Mouse (Mus musculus) heart, adult 2 months (tissue): ENCODE results near the gene Slc22a20. TPM values are rescaled to one million over a fixed set of nuclear protein-coding genes. Genes with fewer than 3 reads are reported as not detected.

Source experiments
- DNase-seq, 2 experiments: peaks; one replicate each; pipeline ENCODE4 v3.0.0; 2021
- H3K27ac ChIP-seq: fragments of 200-600 bp; 2 replicates; pipeline ENCODE4 v1.8.1; 2022
- H3K27me3 ChIP-seq: fragments of 200-500 bp; 2 replicates; pipeline ENCODE4 v1.6.1; 2012; ENCODE audit warnings: mild to moderate bottlenecking, low read length, inconsistent platforms, mixed read lengths; ENCODE audit not compliant: control insufficient read depth, insufficient read depth
- H3K36me3 ChIP-seq: fragments of 200-500 bp; 2 replicates; pipeline ENCODE4 v1.6.1; 2012; ENCODE audit warnings: low read length, inconsistent platforms; ENCODE audit not compliant: control insufficient read depth, insufficient read depth
- H3K4me1 ChIP-seq: fragments of 200-500 bp; 2 replicates; pipeline ENCODE4 v1.6.1; 2011; ENCODE audit warnings: low read length; ENCODE audit not compliant: control insufficient read depth, insufficient read depth
- H3K4me3 ChIP-seq: fragments of 200-600 bp; 2 replicates; pipeline ENCODE4 v1.8.1; 2022
- H3K79me2 ChIP-seq: fragments of 200-500 bp; replicated peaks from 2 replicates; pipeline ENCODE4 v1.6.1; 2012; ENCODE audit warnings: mild to moderate bottlenecking, inconsistent platforms, low read length, moderate library complexity, mixed read lengths; ENCODE audit not compliant: control insufficient read depth, insufficient read depth
- H3K9ac ChIP-seq: fragments of 200-500 bp; 2 replicates; pipeline ENCODE4 v1.6.1; 2012; ENCODE audit warnings: low read depth, mild to moderate bottlenecking, control low read depth, inconsistent platforms, low read length, mixed read lengths
- CTCF ChIP-seq: fragments of 200-600 bp; IDR thresholded peaks from 2 replicates; pipeline ENCODE4 v1.8.1; 2022; ENCODE audit warnings: antibody characterized with exemption, mild to moderate bottlenecking, moderate library complexity
- EP300 ChIP-seq: fragments of 200-500 bp; IDR thresholded peaks from 2 replicates; pipeline ENCODE4 v1.6.1; 2011; ENCODE audit warnings: low read depth, low read length, control low read depth; ENCODE audit not compliant: insufficient read depth
- POLR2A ChIP-seq: fragments of 200-500 bp; IDR thresholded peaks from 2 replicates; pipeline ENCODE4 v1.6.1; 2011; ENCODE audit warnings: mild to moderate bottlenecking, low read depth, low read length, control low read depth; ENCODE audit not compliant: insufficient read depth
- WGBS: fragments of 180-500 bp; shearing (Covaris S2); methylation state at CpG from one replicate; pipeline ENCODE4 v1.1.7; 2018; 5-methylcytosine and 5-hydroxymethylcytosine counted together
- intact Hi-C: fragments of 180-260 bp; cut with DNase I; formaldehyde crosslinking; loops from one replicate; pipeline ENCODE4 v1.15.1; 2025
- polyA plus RNA-seq: library from polyadenylated mRNA; depleted of rRNA; stranded (reverse); fragments of >200 nt; gene quantifications from 2 replicates; pipeline ENCODE4 v1.2.3, GENCODE M21; 2012
- total RNA-seq, 2 experiments: library from RNA; stranded (reverse); gene quantifications; 2 replicates each; pipeline ENCODE4 v1.2.3; 2021

Gene Slc22a20
- total and polyA plus RNA-seq, 3 experiments: not detected

DNA sequence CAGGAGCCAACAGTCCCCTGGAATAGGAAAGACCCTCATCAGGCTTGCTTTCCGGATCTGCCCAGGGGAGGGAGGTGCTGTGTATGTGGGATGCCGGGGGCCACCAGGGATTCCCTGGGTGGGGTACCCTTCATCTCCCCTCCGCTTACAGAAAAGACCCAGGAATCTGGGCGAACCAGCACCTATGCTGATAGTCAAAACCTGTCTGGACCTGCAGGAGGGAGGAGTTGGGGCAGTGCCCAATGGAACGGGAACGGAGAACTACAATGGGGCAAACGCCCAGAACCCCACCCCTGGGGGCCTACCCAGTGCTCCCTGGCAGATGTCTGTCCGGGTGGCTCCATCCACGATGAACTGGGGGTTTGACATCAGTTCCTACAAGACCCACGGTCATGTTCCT is 27.7 kb upstream of the Slc22a20 start:
- TF ChIP-seq POLR2A (no peak), EP300 (no peak), CTCF (no peak)
- Histone ChIP-seq H3K27ac (no peak overlapping the region), H3K36me3 (no peaks in the 10 kb centered on the region), H3K27me3 (no peaks in the 10 kb centered on the region), H3K9ac (no peak overlapping the region), H3K79me2 (no peaks in the 10 kb centered on the region), H3K4me1 (peaks cover 4% of the 10 kb centered on the region), H3K4me3 (no peak overlapping the region)
- intact Hi-C loops: loop anchor here (2.0 kb wide), 1 partner anchor 91 kb away; no protein-coding TSS in a partner anchor
- DNase-seq: no peak
- 92% methylated on average over 10 of the region's 10 CpGs for WGBS

DNA sequence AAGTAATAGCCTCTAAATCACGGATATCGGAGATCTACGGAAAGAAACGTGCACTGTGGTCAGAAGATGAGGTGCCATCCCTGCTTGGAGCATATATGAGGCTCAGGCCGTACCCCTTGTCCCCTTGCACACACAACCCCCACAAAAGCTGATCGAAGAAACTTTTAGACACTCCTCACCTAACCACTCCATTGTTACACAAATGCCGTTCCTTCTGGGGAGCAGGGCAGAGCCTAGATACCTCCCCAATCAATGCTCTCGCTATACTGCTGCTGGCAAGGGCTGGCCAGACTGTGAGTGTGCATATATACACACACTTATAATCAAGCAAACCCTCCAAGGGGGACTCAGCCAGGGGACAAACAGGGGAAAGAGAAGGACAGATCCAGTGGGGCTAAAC is 23.2 kb upstream of the Slc22a20 start:
- Histone ChIP-seq H3K27ac (no peak overlapping the region), H3K4me3 (no peak overlapping the region), H3K79me2 (no peaks in the 10 kb centered on the region), H3K4me1 (no peaks in the 10 kb centered on the region), H3K27me3 (no peaks in the 10 kb centered on the region), H3K36me3 (no peaks in the 10 kb centered on the region), H3K9ac (no peak overlapping the region)
- WGBS: 89% methylated on average over 8 of the region's 8 CpGs
- DNase-seq: no peak
- TF ChIP-seq CTCF (no peak), EP300 (no peak), POLR2A (no peak)
- intact Hi-C loops: no loop called here

DNA sequence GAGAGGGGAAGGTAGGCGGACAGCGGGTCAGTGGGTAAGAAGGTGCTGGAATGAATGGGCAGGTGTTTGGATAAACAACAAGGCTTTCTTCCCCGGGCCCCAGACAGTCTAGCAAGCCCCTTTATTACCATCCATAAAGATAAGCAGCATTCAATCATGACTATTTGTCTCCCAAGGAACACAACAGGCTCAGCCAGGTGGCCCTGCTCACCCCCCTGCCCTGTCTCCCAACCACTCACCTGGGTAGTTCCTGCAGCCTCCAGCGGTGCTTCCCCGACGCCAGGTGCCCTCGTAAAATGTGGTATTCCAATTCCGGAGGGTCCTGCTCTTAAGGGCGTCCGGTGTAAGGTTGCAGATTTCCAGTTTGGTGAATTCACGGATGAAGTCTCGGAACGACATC is 21.1 kb upstream of the Slc22a20 start:
- no peak for TF ChIP-seq CTCF
- TF ChIP-seq EP300: no peak
- TF ChIP-seq POLR2A: no peak
- no peak for DNase-seq
- intact Hi-C loops: no loop called here
- no peak overlapping the region for H3K27ac ChIP-seq
- H3K79me2 ChIP-seq: no peaks in the 10 kb centered on the region
- H3K4me1 ChIP-seq: no peaks in the 10 kb centered on the region
- H3K9ac ChIP-seq: no peak overlapping the region
- no peaks in the 10 kb centered on the region for H3K27me3 ChIP-seq
- 91% methylated on average over 13 of the region's 13 CpGs for WGBS
- H3K36me3 ChIP-seq: no peaks in the 10 kb centered on the region
- no peak overlapping the region for H3K4me3 ChIP-seq

DNA sequence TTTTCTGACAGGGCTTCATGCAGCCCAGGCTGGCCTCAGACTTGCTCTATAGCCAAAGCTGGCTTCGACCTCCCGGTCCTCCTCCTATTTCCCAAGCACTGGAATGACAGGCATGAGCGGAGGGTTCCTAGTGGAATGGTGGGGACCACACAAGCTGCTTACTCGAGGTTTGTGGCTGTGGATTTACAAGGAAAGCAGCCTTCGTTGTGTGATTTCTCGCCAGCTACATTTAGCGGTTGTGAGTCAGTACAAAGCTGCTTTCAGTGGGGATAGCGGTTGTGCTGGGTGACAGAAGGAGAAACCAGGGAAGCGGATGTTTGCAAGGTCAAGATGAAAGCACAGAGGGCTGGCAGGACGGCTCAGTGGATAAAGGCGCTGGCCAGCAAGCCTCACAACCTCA is 19.6 kb upstream of the Slc22a20 start:
- Histone ChIP-seq H3K27ac (no peak overlapping the region), H3K4me1 (no peaks in the 10 kb centered on the region), H3K9ac (no peak overlapping the region), H3K27me3 (no peaks in the 10 kb centered on the region), H3K4me3 (no peak overlapping the region), H3K79me2 (no peaks in the 10 kb centered on the region), H3K36me3 (no peaks in the 10 kb centered on the region)
- intact Hi-C loops: no loop called here
- no peak for DNase-seq
- TF ChIP-seq POLR2A: no peak
- no peak for TF ChIP-seq CTCF
- WGBS: 76% methylated on average over 11 of the region's 11 CpGs

DNA sequence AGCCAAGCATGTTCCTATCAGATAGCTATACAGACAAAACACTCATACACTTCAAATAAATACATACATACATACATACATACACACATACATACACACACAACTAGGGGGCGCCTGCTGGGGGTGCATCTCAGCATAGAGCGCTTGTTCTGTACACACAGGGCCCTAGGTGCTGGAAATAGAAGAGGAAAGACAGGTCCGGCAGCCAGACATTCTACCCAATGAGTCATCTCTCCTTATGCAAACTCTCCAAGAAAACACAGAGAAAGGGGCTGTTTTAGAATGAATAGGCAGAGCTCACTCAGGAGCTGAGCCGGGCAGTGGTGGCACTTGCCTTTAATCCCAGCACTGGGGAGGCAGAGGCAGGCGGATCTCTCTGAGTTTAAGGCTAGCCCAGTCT is 14.0 kb upstream of the Slc22a20 start:
- Histone ChIP-seq H3K27me3 (no peaks in the 10 kb centered on the region), H3K9ac (no peak overlapping the region), H3K4me1 (no peaks in the 10 kb centered on the region), H3K36me3 (no peaks in the 10 kb centered on the region), H3K79me2 (no peaks in the 10 kb centered on the region), H3K27ac (no peak overlapping the region), H3K4me3 (no peak overlapping the region)
- TF ChIP-seq POLR2A: no peak
- intact Hi-C loops: no loop called here
- WGBS: 73% methylated on average over 5 of the region's 5 CpGs
- DNase-seq: no peak

- intact Hi-C loops: no loop called here
- Histone ChIP-seq H3K79me2 (no peaks in the 10 kb centered on the region), H3K27ac (no peak overlapping the region), H3K4me1 (no peaks in the 10 kb centered on the region), H3K4me3 (no peak overlapping the region), H3K9ac (no peak overlapping the region), H3K27me3 (no peaks in the 10 kb centered on the region), H3K36me3 (no peaks in the 10 kb centered on the region)
- TF ChIP-seq POLR2A: no peak
- peak; percentile 33 for TF ChIP-seq CTCF
- DNase-seq: no peak
- WGBS: 84% methylated on average over 3 of the region's 3 CpGs
Measured at GRCm38 (mm10) chr19:5998180-5998579, 12.2 kb upstream of the Slc22a20 start.
